Mouse (Mus musculus) forebrain, embryonic 12.5 days (tissue): ENCODE measurements at regions not wholly inside any gene's neighbourhood (a gene's known extent, or its start where the extent isn't known, plus 50 kb on each side); places are given as distances from the start of the nearest gene placed in this dataset.

Source experiments
- ATAC-seq: fragments of 200-750 bp; cut with Nextera tagmentation; 2 replicates; pipeline ENCODE4 v1.8.0; 2017; ENCODE audit warnings: moderate TSS enrichment; ENCODE audit not compliant: low FRiP score
- H3K27ac ChIP-seq: fragments of 300-500 bp; sonication (generic); 2 replicates; pipeline ENCODE4 v1.5.1; 2016; ENCODE audit warnings: mild to moderate bottlenecking
- H3K27me3 ChIP-seq: fragments of 300-500 bp; sonication (generic); 2 replicates; pipeline ENCODE4 v1.6.1; 2016; ENCODE audit warnings: mild to moderate bottlenecking
- H3K36me3 ChIP-seq: fragments of 300-500 bp; sonication (generic); replicated peaks from 2 replicates; pipeline ENCODE4 v1.6.1; 2016; ENCODE audit warnings: mild to moderate bottlenecking
- H3K4me1 ChIP-seq: fragments of 300-500 bp; sonication (generic); 2 replicates; pipeline ENCODE4 v1.6.1; 2016
- H3K4me2 ChIP-seq: fragments of 300-500 bp; sonication (generic); 2 replicates; pipeline ENCODE4 v1.6.1; 2016; ENCODE audit warnings: mild to moderate bottlenecking, moderate library complexity
- H3K4me3 ChIP-seq: fragments of 300-500 bp; sonication (generic); replicated peaks from 2 replicates; pipeline ENCODE4 v1.5.1; 2016; ENCODE audit warnings: mild to moderate bottlenecking
- H3K9ac ChIP-seq: fragments of 300-500 bp; sonication (generic); 2 replicates; pipeline ENCODE4 v1.6.1; 2016; ENCODE audit warnings: mild to moderate bottlenecking
- H3K9me3 ChIP-seq: fragments of 300-500 bp; sonication (generic); 2 replicates; pipeline ENCODE4 v1.6.1; 2016
- WGBS: fragments of 180-500 bp; shearing (Covaris S2); methylation state at CpG from one replicate; pipeline ENCODE4 v1.1.7; 2016; 5-methylcytosine and 5-hydroxymethylcytosine counted together

- no peak overlapping the region for H3K4me2 ChIP-seq
- no peak overlapping the region for H3K4me3 ChIP-seq
- peaks cover 8% of the 10 kb centered on the region; the same call in 1 of the 2 replicates for H3K9me3 ChIP-seq
- H3K27me3 ChIP-seq, result no peaks in the 10 kb centered on the region
- no peaks in the 10 kb centered on the region for H3K36me3 ChIP-seq
- no peaks in the 10 kb centered on the region; the same call in 1 of the 2 replicates for H3K4me1 ChIP-seq
- no peak overlapping the region for H3K27ac ChIP-seq
- no peak overlapping the region for H3K9ac ChIP-seq
- no peak for ATAC-seq
- WGBS, result 61% methylated on average over 9 of the region's 9 CpGs
Observed at GRCm38 (mm10) chr6:100474326-100474725, 187.0 kb upstream of the Rybp start.

- no peak overlapping the region for H3K9ac ChIP-seq
- H3K36me3 ChIP-seq, result no peaks in the 10 kb centered on the region
- ATAC-seq, result no peak
- H3K27me3 ChIP-seq, result peaks cover 6% of the 10 kb centered on the region; the same call in 1 of the 2 replicates
- peaks cover 8% of the 10 kb centered on the region; the same call in 1 of the 2 replicates for H3K9me3 ChIP-seq
- no peak overlapping the region for H3K4me2 ChIP-seq
- no peaks in the 10 kb centered on the region; the same call in 1 of the 2 replicates for H3K4me1 ChIP-seq
- 85% methylated on average over 2 of the region's 2 CpGs for WGBS
- H3K27ac ChIP-seq, result no peak overlapping the region
- no peak overlapping the region for H3K4me3 ChIP-seq
Observed at GRCm38 (mm10) chr6:100470071-100470470, 182.8 kb upstream of the Rybp start.

- 82% methylated on average over 2 of the region's 2 CpGs for WGBS
- no peak for ATAC-seq
- peaks cover 3% of the 10 kb centered on the region for H3K27me3 ChIP-seq
- H3K4me1 ChIP-seq, result no peaks in the 10 kb centered on the region
- H3K4me2 ChIP-seq, result no peak overlapping the region
- peaks cover 4% of the 10 kb centered on the region; the same call in 1 of the 2 replicates for H3K9me3 ChIP-seq
- no peak overlapping the region for H3K9ac ChIP-seq
- H3K36me3 ChIP-seq, result no peaks in the 10 kb centered on the region
- no peak overlapping the region for H3K4me3 ChIP-seq
- H3K27ac ChIP-seq, result no peak overlapping the region
Observed at GRCm38 (mm10) chr6:100462757-100463156, 175.5 kb upstream of the Rybp start.

GRCm38 (mm10) chr6:100453401-100453800 is 166.1 kb upstream of the Rybp start:
- no peak overlapping the region for H3K4me3 ChIP-seq
- no peak overlapping the region for H3K9ac ChIP-seq
- no peak overlapping the region for H3K27ac ChIP-seq
- peaks cover 8% of the 10 kb centered on the region for H3K4me1 ChIP-seq
- peaks cover 6% of the 10 kb centered on the region; the same call in 1 of the 2 replicates for H3K9me3 ChIP-seq
- no peak overlapping the region for H3K4me2 ChIP-seq
- ATAC-seq, result no peak
- peaks cover 3% of the 10 kb centered on the region; the same call in 1 of the 2 replicates for H3K27me3 ChIP-seq
- WGBS, result 98% methylated on average over 3 of the region's 3 CpGs
- no peaks in the 10 kb centered on the region for H3K36me3 ChIP-seq

- ATAC-seq, result no peak
- Histone ChIP-seq H3K9me3 (peaks cover 6% of the 10 kb centered on the region; the same call in 1 of the 2 replicates), H3K4me1 (peaks cover 9% of the 10 kb centered on the region), H3K4me3 (no peak overlapping the region), H3K27me3 (peaks cover 4% of the 10 kb centered on the region; the same call in 1 of the 2 replicates), H3K27ac (no peak overlapping the region), H3K4me2 (no peak overlapping the region), H3K9ac (no peak overlapping the region), H3K36me3 (no peaks in the 10 kb centered on the region)
- 47% methylated on average over 9 of the region's 9 CpGs for WGBS
Observed at GRCm38 (mm10) chr6:100452097-100453002, 165.1 kb upstream of the Rybp start.

- ATAC-seq, result no peak
- WGBS, result 96% methylated on average over 6 of the region's 6 CpGs
- Histone ChIP-seq H3K4me1 (peaks cover 16% of the 10 kb centered on the region), H3K4me2 (no peak overlapping the region), H3K27ac (no peak overlapping the region), H3K9ac (no peak overlapping the region), H3K36me3 (no peaks in the 10 kb centered on the region), H3K4me3 (no peak overlapping the region), H3K27me3 (peaks cover 10% of the 10 kb centered on the region), H3K9me3 (peaks cover 6% of the 10 kb centered on the region; the same call in 1 of the 2 replicates)
Observed at GRCm38 (mm10) chr6:100450108-100450507, 162.8 kb upstream of the Rybp start.

GRCm38 (mm10) chr6:100449087-100449486 is 161.8 kb upstream of the Rybp start:
- no peak for ATAC-seq
- Histone ChIP-seq H3K27ac (no peak overlapping the region), H3K27me3 (peaks cover 14% of the 10 kb centered on the region), H3K9me3 (peaks cover 6% of the 10 kb centered on the region; the same call in 1 of the 2 replicates), H3K4me2 (no peak overlapping the region), H3K4me3 (no peak overlapping the region), H3K9ac (no peak overlapping the region), H3K36me3 (no peaks in the 10 kb centered on the region), H3K4me1 (peaks cover 16% of the 10 kb centered on the region)
- WGBS, result 97% methylated on average over 4 of the region's 4 CpGs

GRCm38 (mm10) chr6:100447211-100447610 is 159.9 kb upstream of the Rybp start:
- H3K4me2 ChIP-seq, result no peak overlapping the region
- 27% methylated on average over 1 of the region's 1 CpGs for WGBS
- ATAC-seq, result no peak

GRCm38 (mm10) chr6:100446804-100447203 is 159.5 kb upstream of the Rybp start:
- Histone ChIP-seq H3K4me1 (peaks cover 11% of the 10 kb centered on the region), H3K27me3 (peaks cover 15% of the 10 kb centered on the region), H3K9ac (no peak overlapping the region), H3K4me2 (no peak overlapping the region), H3K9me3 (peaks cover 6% of the 10 kb centered on the region; the same call in 1 of the 2 replicates), H3K27ac (no peak overlapping the region), H3K4me3 (no peak overlapping the region), H3K36me3 (no peaks in the 10 kb centered on the region)
- ATAC-seq, result no peak
- WGBS, result 77% methylated on average over 4 of the region's 4 CpGs

More at GRCm38 (mm10) chr6:100447211-100447610, 159.9 kb upstream of the Rybp start:
- Histone ChIP-seq H3K36me3 (no peaks in the 10 kb centered on the region), H3K9ac (no peak overlapping the region), H3K4me3 (no peak overlapping the region), H3K27me3 (peaks cover 13% of the 10 kb centered on the region), H3K4me1 (peaks cover 15% of the 10 kb centered on the region), H3K9me3 (peaks cover 6% of the 10 kb centered on the region; the same call in 1 of the 2 replicates), H3K27ac (no peak overlapping the region)

GRCm38 (mm10) chr6:100439071-100439737 is 151.9 kb upstream of the Rybp start:
- H3K27me3 ChIP-seq, result peaks cover 67% of the 10 kb centered on the region
- H3K4me2 ChIP-seq, result peak overlapping the region; percentile 54
- H3K9ac ChIP-seq, result peak overlapping the region; percentile 13; the same call in 1 of the 2 replicates
- H3K36me3 ChIP-seq, result no peaks in the 10 kb centered on the region
- peak; percentile 54; the same call in 1 of the 2 replicates for ATAC-seq
- 6% methylated on average over 8 of the region's 8 CpGs for WGBS
- 0 out of 2 replicates have a peak overlapping the region, but pooled peaks have one; percentile 25 for H3K27ac ChIP-seq
- peaks cover 18% of the 10 kb centered on the region for H3K4me1 ChIP-seq
- peak overlapping the region; percentile 26 for H3K4me3 ChIP-seq
- no peaks in the 10 kb centered on the region for H3K9me3 ChIP-seq

- H3K27ac ChIP-seq, result no peak overlapping the region
- no peaks in the 10 kb centered on the region for H3K9me3 ChIP-seq
- ATAC-seq, result peak; percentile 51
- H3K9ac ChIP-seq, result peak overlapping the region; percentile 13; the same call in 1 of the 2 replicates
- no peaks in the 10 kb centered on the region for H3K36me3 ChIP-seq
- peak overlapping the region; percentile 26 for H3K4me3 ChIP-seq
- 3% methylated on average over 13 of the region's 13 CpGs for WGBS
- H3K27me3 ChIP-seq, result peaks cover 69% of the 10 kb centered on the region
- H3K4me1 ChIP-seq, result peaks cover 20% of the 10 kb centered on the region
- H3K4me2 ChIP-seq, result peak overlapping the region; percentile 54
Observed at GRCm38 (mm10) chr6:100438511-100438991, 151.3 kb upstream of the Rybp start.

GRCm38 (mm10) chr6:100437980-100438379 is 150.7 kb upstream of the Rybp start:
- H3K4me2 ChIP-seq, result peak overlapping the region; percentile 54
- H3K27ac ChIP-seq, result no peak overlapping the region
- peaks cover 26% of the 10 kb centered on the region for H3K4me1 ChIP-seq
- no peaks in the 10 kb centered on the region for H3K9me3 ChIP-seq
- H3K36me3 ChIP-seq, result no peaks in the 10 kb centered on the region
- H3K9ac ChIP-seq, result no peak overlapping the region
- WGBS, result 39% methylated on average over 5 of the region's 5 CpGs
- H3K4me3 ChIP-seq, result no peak overlapping the region
- H3K27me3 ChIP-seq, result peaks cover 71% of the 10 kb centered on the region
- ATAC-seq, result 0 out of 2 replicates have a peak, but pooled peaks have one; percentile 2
